Mouse (Mus musculus): ENCODE results near the gene Lrit2. TPM values are rescaled to one million over a fixed set of nuclear protein-coding genes. Genes with fewer than 3 reads are reported as not detected.

Gene Lrit2
- not detected in 2 replicates for polyA plus RNA-seq (2015; fragmentation: Nextera tagmentation; extraction: Ambion mirVana)

DNA sequence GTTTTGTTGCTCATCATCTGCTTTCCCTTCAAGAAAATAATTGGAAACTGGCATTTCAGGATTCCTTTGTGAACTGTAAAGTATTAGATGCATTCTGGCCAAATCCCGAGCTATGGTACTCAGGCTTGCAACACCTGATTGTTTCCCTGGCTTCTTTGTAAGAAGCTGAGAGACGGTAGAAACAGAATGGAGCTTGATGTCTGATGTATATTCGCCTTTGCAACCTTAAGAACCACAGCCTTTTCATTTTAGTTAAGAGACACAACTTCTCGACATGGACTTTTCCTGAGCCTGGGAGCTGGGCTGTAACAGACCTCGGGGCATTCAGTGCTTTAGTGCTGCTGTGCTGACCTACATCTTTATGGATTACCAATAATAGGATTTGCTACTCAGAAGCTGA lies at the start of gene Lrit2:
Gene Lrit2 (plus strand): TSS at position 301 of the 400 bp plus-strand sequence.
- Histone ChIP-seq H3K4me1 (replicated peaks; ENCODE audit: control insufficient read depth, insufficient read depth, low read length) (no peaks in the 10 kb centered on the region), H3K9me3 (ENCODE audit: control insufficient read depth, low read length) (no peaks in the 10 kb centered on the region), H3K9ac (ENCODE audit: low read length) (no peak within 1 kb of the TSS), H3K4me2 (ENCODE audit: low read depth, low read length) (no peak within 1 kb of the TSS), H3K27ac (ENCODE audit: low read length) (no peak within 1 kb of the TSS), H3K36me3 (ENCODE audit: control insufficient read depth, insufficient read depth, low read length) (no peaks in the 10 kb centered on the region), H3K27me3 (ENCODE audit: control insufficient read depth, insufficient read depth, low read depth, low read length) (no peaks in the 10 kb centered on the region), H3K4me3 (ENCODE audit: low read length) (no peak within 1 kb of the TSS)
- 70% methylated on average over 5 of the region's 5 CpGs for whole genome bisulfite sequencing
- ATAC-seq (ENCODE audit: low read depth): no peak

DNA sequence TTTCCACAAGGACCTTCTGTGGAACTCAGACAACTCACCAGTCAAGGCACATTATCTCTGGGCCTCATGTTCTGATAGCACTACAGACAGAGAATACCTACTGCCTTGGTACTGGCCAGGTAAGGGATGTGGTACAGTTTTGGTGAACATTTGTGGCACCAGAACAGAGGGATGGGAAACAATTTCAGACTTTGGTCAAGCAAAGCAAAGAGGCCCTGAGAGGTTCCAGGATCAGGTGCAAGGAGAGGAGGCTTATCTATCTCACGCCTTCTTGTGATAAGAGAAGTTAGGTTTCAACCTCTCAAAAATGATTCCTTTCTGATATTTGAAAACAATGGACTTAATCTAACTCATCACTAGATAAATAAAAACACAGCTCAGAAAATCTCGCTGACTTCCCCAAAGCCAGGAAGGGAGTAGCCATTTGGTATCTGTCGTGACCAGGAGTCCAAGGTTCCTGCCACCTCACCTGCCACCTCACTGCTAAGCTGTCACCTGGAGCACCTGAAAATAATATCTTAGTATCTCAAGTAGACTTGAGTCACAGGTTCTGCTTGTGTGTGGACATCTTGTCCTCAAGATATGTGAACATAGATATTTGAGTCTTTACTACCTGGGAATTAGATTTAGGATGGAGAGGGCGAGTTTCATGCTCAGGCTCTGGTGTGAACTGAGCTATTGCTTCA lies 40.3 kb upstream of the Lrit2 start:
- no peaks in the 10 kb centered on the region for H3K4me1 ChIP-seq (replicated peaks; ENCODE audit: control insufficient read depth, insufficient read depth, low read length)
- ATAC-seq (ENCODE audit: low read depth): no peak
- H3K27ac ChIP-seq (ENCODE audit: low read length): no peak overlapping the region
- H3K27me3 ChIP-seq (ENCODE audit: control insufficient read depth, insufficient read depth, low read depth, low read length): no peaks in the 10 kb centered on the region
- H3K4me3 ChIP-seq (ENCODE audit: low read length): no peak overlapping the region
- H3K4me2 ChIP-seq (ENCODE audit: low read depth, low read length): no peak overlapping the region
- no peaks in the 10 kb centered on the region for H3K36me3 ChIP-seq (ENCODE audit: control insufficient read depth, insufficient read depth, low read length)
- no peak overlapping the region for H3K9ac ChIP-seq (ENCODE audit: low read length)
- WGBS: 49% methylated on average over 4 of the region's 4 CpGs
- H3K9me3 ChIP-seq (ENCODE audit: control insufficient read depth, low read length): no peaks in the 10 kb centered on the region

DNA sequence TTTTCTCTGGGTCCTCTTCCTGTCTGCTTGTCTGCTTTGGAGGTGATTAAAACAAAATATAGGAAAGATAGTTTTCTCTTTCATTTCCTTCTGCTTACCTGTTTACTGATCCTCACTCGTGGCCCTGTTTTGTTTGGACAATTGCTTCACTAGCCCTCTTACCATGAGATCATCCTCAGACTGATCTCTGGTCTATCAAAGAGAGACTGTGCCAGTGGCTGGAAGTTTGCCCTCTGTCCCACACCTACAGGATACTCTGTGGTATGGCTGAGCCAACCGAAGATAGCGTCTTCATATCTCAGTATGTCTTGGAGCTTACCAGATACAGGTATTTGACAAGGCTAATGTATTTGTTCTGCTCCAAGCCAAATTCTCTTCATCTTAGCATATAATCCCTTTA lies 39.8 kb upstream of the Lrit2 start:
- Histone ChIP-seq H3K9me3 (ENCODE audit: control insufficient read depth, low read length) (no peaks in the 10 kb centered on the region), H3K4me2 (ENCODE audit: low read depth, low read length) (no peak overlapping the region), H3K36me3 (ENCODE audit: control insufficient read depth, insufficient read depth, low read length) (no peaks in the 10 kb centered on the region), H3K27me3 (ENCODE audit: control insufficient read depth, insufficient read depth, low read depth, low read length) (no peaks in the 10 kb centered on the region), H3K4me1 (replicated peaks; ENCODE audit: control insufficient read depth, insufficient read depth, low read length) (no peaks in the 10 kb centered on the region), H3K9ac (ENCODE audit: low read length) (no peak overlapping the region), H3K27ac (ENCODE audit: low read length) (no peak overlapping the region), H3K4me3 (ENCODE audit: low read length) (no peak overlapping the region)
- ATAC-seq (ENCODE audit: low read depth): no peak
- WGBS: 89% methylated on average over 3 of the region's 3 CpGs

DNA sequence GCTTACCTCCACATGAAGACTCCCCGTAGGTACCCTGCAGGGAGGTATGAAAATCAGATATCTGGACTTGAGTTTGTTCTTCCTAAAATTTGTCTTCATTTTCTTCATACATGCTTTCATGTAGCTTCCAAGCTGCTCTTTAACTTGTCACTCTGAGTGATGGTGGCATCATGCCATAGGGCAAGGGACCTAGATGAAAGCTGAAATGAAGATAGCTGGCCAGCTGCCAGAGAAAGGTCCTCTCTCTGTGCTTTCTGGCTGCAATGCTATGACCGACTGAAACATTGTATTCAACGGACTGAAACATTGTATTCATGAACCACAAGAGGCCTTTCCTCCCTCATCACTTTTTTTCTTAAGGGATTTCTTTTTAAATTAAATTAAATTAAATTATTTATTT lies 39.2 kb upstream of the Lrit2 start:
- ATAC-seq (ENCODE audit: low read depth): no peak
- H3K9ac ChIP-seq (ENCODE audit: low read length): no peak overlapping the region
- H3K27ac ChIP-seq (ENCODE audit: low read length): no peak overlapping the region
- no peaks in the 10 kb centered on the region for H3K4me1 ChIP-seq (replicated peaks; ENCODE audit: control insufficient read depth, insufficient read depth, low read length)
- no peak overlapping the region for H3K4me2 ChIP-seq (ENCODE audit: low read depth, low read length)
- H3K36me3 ChIP-seq (ENCODE audit: control insufficient read depth, insufficient read depth, low read length): no peaks in the 10 kb centered on the region
- 73% methylated on average over 3 of the region's 3 CpGs for WGBS
- H3K27me3 ChIP-seq (ENCODE audit: control insufficient read depth, insufficient read depth, low read depth, low read length): no peaks in the 10 kb centered on the region
- no peak overlapping the region for H3K4me3 ChIP-seq (ENCODE audit: low read length)
- no peaks in the 10 kb centered on the region for H3K9me3 ChIP-seq (ENCODE audit: control insufficient read depth, low read length)

DNA sequence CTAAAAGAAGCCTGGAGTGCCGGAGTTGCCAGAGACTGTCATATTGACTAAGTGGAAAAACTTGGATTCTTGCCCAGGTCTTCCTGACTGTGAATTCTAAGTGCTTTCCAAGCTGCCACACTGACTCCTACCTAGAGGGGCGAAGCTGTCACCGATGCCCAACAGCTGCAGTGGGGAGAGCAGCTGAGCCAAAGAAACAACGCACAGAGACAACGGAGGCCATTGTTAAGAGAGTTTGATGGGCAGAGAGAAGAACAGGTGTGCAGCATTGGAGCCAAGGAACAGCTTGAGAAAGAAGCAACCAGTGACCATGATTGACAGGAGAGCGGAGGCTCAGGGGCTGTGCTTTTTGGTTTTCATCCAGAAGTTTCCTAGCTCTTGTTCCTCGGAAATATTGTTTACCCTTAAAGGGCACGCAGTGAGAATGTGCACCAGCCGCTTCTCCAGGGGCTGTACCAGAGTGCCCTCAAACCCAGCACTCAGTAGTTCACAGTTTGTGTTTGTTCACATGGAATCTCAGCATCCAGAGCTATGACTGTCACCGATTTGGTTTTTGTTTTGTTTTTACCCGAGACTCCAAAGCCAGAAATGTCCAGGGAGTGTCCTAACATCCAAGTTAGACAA lies 35.1 kb upstream of the Lrit2 start:
- no peaks in the 10 kb centered on the region for H3K36me3 ChIP-seq (ENCODE audit: control insufficient read depth, insufficient read depth, low read length)
- no peak overlapping the region for H3K27ac ChIP-seq (ENCODE audit: low read length)
- H3K9ac ChIP-seq (ENCODE audit: low read length): no peak overlapping the region
- ATAC-seq (ENCODE audit: low read depth): no peak
- H3K27me3 ChIP-seq (ENCODE audit: control insufficient read depth, insufficient read depth, low read depth, low read length): no peaks in the 10 kb centered on the region
- no peak overlapping the region for H3K4me2 ChIP-seq (ENCODE audit: low read depth, low read length)
- H3K9me3 ChIP-seq (ENCODE audit: control insufficient read depth, low read length): no peaks in the 10 kb centered on the region
- WGBS: 48% methylated on average over 11 of the region's 11 CpGs
- no peaks in the 10 kb centered on the region for H3K4me1 ChIP-seq (replicated peaks; ENCODE audit: control insufficient read depth, insufficient read depth, low read length)
- H3K4me3 ChIP-seq (ENCODE audit: low read length): no peak overlapping the region

DNA sequence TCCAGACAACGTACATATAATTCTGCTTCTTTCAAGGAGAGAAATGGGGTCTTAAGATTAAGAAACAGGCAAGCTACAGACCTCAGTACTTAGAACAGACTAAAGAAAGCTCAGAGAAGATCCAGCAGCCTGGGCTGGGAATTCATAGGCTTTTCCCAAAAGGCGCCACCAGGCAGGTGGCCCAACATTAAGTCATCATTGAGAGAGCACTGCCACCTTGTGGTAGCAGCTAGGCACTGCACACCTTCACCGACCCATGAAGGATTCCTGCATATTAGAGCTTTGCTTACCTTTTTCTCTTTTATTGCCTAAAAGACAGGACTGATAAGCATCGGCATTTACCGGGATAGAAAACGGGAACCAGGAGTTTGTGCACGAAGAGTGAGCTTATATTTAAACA lies 34.5 kb upstream of the Lrit2 start:
- no peak overlapping the region for H3K4me2 ChIP-seq (ENCODE audit: low read depth, low read length)
- no peaks in the 10 kb centered on the region for H3K4me1 ChIP-seq (replicated peaks; ENCODE audit: control insufficient read depth, insufficient read depth, low read length)
- H3K27ac ChIP-seq (ENCODE audit: low read length): no peak overlapping the region
- whole genome bisulfite sequencing: 15% methylated on average over 7 of the region's 7 CpGs
- H3K4me3 ChIP-seq (ENCODE audit: low read length): no peak overlapping the region
- ATAC-seq (ENCODE audit: low read depth): no peak
- H3K27me3 ChIP-seq (ENCODE audit: control insufficient read depth, insufficient read depth, low read depth, low read length): no peaks in the 10 kb centered on the region
- H3K36me3 ChIP-seq (ENCODE audit: control insufficient read depth, insufficient read depth, low read length): no peaks in the 10 kb centered on the region
- no peaks in the 10 kb centered on the region for H3K9me3 ChIP-seq (ENCODE audit: control insufficient read depth, low read length)
- no peak overlapping the region for H3K9ac ChIP-seq (ENCODE audit: low read length)

DNA sequence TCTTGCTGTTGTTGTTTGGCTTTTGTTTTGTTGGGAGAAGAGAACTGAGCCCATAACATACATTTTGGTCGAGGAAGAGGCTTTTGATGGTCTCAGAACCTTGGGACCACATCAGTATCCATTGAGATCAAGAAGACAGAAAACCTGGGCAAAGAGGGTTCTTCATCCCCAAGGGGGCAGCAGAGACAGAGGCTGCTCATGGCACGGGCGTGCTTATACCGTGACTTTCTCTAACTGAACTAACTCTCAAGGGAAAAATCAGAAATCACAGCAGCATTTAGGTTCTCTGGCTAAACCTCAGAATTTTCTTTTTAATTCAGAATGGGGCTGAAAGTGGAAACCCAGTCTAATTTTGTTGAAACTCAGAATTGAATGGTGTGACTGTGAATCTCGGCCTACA lies 33.3 kb upstream of the Lrit2 start:
- 37% methylated on average over 5 of the region's 5 CpGs for WGBS
- Histone ChIP-seq H3K9me3 (ENCODE audit: control insufficient read depth, low read length) (no peaks in the 10 kb centered on the region), H3K9ac (ENCODE audit: low read length) (no peak overlapping the region), H3K4me2 (ENCODE audit: low read depth, low read length) (no peak overlapping the region), H3K36me3 (ENCODE audit: control insufficient read depth, insufficient read depth, low read length) (no peaks in the 10 kb centered on the region), H3K27me3 (ENCODE audit: control insufficient read depth, insufficient read depth, low read depth, low read length) (no peaks in the 10 kb centered on the region), H3K4me1 (replicated peaks; ENCODE audit: control insufficient read depth, insufficient read depth, low read length) (no peaks in the 10 kb centered on the region), H3K27ac (ENCODE audit: low read length) (no peak overlapping the region), H3K4me3 (ENCODE audit: low read length) (no peak overlapping the region)
- no peak for ATAC-seq (ENCODE audit: low read depth)

DNA sequence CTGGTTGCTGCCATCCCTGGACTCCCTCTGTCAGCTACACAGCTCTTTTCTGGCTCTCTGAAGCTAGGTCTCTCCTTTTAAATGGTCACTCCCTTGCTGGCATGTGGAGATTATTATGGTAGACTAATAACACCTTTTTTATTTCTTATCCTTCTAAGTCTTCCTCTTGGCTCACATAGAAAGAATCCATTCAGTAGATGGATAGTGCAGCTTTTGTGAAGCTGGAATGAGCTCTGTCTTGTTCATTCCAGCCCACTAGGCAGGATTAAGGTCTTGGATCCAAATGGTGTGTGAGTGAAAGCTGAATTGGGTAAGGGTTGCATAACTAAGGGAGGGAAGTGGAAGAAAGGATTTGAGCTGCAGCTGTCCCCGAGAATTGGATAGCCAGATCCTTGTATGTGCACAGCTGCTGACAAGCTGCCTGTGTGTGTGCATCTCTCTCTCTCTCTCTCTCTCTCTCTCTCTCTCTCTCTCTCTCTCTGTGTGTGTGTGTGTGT lies 18.8 kb upstream of the Lrit2 start, which contains the start of gene Rgr:
Gene Rgr (minus strand): TSS at position 51 of the 497 bp plus-strand sequence.
- H3K9ac ChIP-seq (ENCODE audit: low read length): no peak within 1 kb of the TSS
- H3K36me3 ChIP-seq (ENCODE audit: control insufficient read depth, insufficient read depth, low read length): no peaks in the 10 kb centered on the region
- H3K4me2 ChIP-seq (ENCODE audit: low read depth, low read length): no peak within 1 kb of the TSS
- no peaks in the 10 kb centered on the region for H3K4me1 ChIP-seq (replicated peaks; ENCODE audit: control insufficient read depth, insufficient read depth, low read length)
- ATAC-seq (ENCODE audit: low read depth): no peak
- no peaks in the 10 kb centered on the region for H3K27me3 ChIP-seq (ENCODE audit: control insufficient read depth, insufficient read depth, low read depth, low read length)
- WGBS: 67% methylated on average over 1 of the region's 1 CpGs
- no peak within 1 kb of the TSS for H3K27ac ChIP-seq (ENCODE audit: low read length)
- H3K9me3 ChIP-seq (ENCODE audit: control insufficient read depth, low read length): no peaks in the 10 kb centered on the region
- no peak within 1 kb of the TSS for H3K4me3 ChIP-seq (ENCODE audit: low read length)

DNA sequence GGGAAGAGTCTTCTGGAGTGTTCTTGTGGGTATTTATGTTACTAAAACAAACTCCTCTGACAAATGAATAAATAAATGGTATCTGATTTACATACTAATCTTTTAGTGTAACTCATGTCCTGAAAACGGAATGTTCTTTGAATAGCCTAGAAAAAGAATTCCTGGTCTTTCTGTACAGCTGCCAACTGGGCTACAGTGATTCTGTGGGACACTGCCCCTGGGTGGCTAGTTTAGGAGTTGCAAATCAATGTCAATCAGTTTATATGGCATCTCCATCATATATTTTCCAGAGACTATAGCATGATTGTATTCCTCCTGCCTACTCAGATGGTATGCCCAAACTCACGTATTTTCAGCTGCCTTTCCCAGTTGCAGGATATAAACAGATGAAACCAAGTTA lies 2.9 kb upstream of the Lrit2 start:
- WGBS: 39% methylated on average over 2 of the region's 2 CpGs
- Histone ChIP-seq H3K27me3 (ENCODE audit: control insufficient read depth, insufficient read depth, low read depth, low read length) (no peaks in the 10 kb centered on the region), H3K9ac (ENCODE audit: low read length) (no peak overlapping the region), H3K4me3 (ENCODE audit: low read length) (no peak overlapping the region), H3K4me1 (replicated peaks; ENCODE audit: control insufficient read depth, insufficient read depth, low read length) (no peaks in the 10 kb centered on the region), H3K4me2 (ENCODE audit: low read depth, low read length) (no peak overlapping the region), H3K36me3 (ENCODE audit: control insufficient read depth, insufficient read depth, low read length) (no peaks in the 10 kb centered on the region), H3K27ac (ENCODE audit: low read length) (no peak overlapping the region), H3K9me3 (ENCODE audit: control insufficient read depth, low read length) (no peaks in the 10 kb centered on the region)
- no peak for ATAC-seq (ENCODE audit: low read depth)

Measured in lung, embryonic 16.5 days (tissue).